Mouse (Mus musculus): ENCODE data around the gene Tcp10a. TPM values are rescaled to one million over a fixed set of nuclear protein-coding genes. Genes with fewer than 3 reads are reported as not detected.
"Not testable (repeated sequence)": the region's sequence is repeated elsewhere in the genome, so short reads cannot be mapped to it uniquely, and the experiment has no call there.

The Tcp10a gene
- polyA plus RNA-seq, 1 experiment from 2014 or later = not detected

DNA sequence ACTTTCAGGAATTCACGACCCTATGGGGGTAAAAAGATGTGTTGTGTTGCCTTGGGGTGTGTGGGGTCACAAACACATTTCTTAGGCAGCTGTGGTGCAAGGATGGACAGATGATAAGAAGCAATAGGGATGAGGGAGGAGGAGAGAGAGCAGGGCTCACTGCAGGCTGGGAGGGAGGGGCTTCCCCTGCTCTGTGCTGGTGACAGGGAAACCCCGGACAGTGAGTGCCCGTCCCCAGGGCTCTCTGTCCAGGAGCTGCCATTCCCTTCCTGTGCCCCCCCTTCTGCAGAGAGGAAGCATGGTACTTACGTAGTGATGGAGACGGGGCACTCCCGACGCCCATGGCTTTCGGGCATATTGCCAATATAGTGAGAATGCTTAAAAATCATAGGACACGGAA is 12.9 kb downstream of the Tcp10a start:
- not testable (repeated sequence) for DNase-seq (ENCODE audit: low spot score); H3K27me3 ChIP-seq (ENCODE audit: insufficient read depth, poor library complexity, severe bottlenecking); H3K36me3 ChIP-seq; H3K9me3 ChIP-seq; H3K27ac ChIP-seq; H3K4me3 ChIP-seq; H3K4me1 ChIP-seq (replicated peaks)
- 80% methylated on average over 9 of the region's 9 CpGs for WGBS

DNA sequence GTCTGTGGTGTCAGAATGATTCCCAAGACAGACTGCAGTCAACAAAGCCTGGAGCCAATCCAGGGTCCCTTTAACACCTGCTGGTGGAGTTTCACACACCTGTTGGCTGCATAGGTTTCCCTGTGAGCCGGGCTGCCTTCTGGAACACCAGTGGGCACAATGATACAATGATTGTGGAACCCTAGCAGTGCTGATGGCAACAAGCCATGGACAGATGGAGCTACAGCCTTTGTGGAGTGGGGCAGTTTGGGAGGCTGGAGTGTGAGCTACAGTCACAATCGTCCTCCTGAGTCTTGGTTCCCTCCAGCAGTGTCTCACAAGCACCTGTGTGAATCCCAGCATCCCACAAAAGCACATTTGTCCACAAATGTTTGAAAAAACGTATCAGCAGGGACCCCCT is 24.3 kb downstream of the Tcp10a start:
- not testable (repeated sequence) for H3K4me1 ChIP-seq (replicated peaks); H3K27ac ChIP-seq; DNase-seq (ENCODE audit: low spot score); H3K9me3 ChIP-seq; H3K4me3 ChIP-seq; H3K27me3 ChIP-seq (ENCODE audit: insufficient read depth, poor library complexity, severe bottlenecking); H3K36me3 ChIP-seq
- WGBS = 76% methylated on average over 2 of the region's 3 CpGs

DNA sequence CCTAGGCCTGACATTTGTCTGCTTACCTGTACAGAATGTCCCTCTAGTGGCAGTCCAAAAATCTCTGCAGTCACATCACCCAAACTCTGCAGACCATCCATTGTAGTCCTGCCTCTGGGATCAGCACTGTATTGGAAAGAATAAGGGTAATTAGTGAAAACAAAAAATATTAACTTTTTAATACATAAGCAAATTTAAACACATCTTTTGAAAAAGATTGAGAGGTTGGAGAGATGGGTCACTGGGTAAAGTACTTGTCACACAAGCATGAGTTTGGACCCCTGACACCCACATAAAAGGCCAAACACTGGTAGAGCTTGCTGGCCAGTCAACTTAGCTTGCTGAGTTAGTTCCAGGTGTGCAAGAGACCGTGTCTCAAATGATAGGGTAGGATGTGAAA is 28.1 kb downstream of the Tcp10a start, which contains the start of gene Ttll2:
TSS of gene Ttll2 (minus strand) at position 101 of the 400 bp plus-strand sequence.
- H3K4me1 ChIP-seq (replicated peaks); H3K27ac ChIP-seq; H3K36me3 ChIP-seq; H3K9me3 ChIP-seq; H3K27me3 ChIP-seq (ENCODE audit: insufficient read depth, poor library complexity, severe bottlenecking); H3K4me3 ChIP-seq; DNase-seq (ENCODE audit: low spot score): not testable (repeated sequence)
- WGBS = 85% methylated on average over 1 of the region's 1 CpGs

DNA sequence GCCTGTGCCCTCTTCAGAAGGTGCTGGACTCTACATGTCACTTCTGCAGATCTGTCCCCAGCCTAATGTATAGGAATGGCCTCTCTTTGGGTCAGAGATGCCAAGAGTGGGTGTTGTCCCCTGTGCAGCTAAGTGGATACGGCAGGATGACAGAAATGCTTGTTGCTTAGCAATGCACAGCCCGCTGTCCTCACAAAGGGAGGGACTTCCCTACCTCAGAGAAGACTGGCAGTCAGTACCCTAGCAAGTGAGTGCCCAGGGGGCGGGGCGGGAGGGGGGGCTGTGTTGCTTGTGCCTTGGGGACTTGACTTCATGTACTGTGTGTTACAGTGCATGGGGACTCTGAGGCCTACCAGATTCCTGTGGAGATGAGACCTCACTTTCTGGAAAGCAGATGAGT is 35.4 kb downstream of the Tcp10a start:
- H3K36me3 ChIP-seq; H3K27ac ChIP-seq; H3K27me3 ChIP-seq (ENCODE audit: insufficient read depth, poor library complexity, severe bottlenecking); H3K4me1 ChIP-seq (replicated peaks); DNase-seq (ENCODE audit: low spot score); H3K9me3 ChIP-seq; H3K4me3 ChIP-seq: not testable (repeated sequence)
- WGBS = 79% methylated on average over 4 of the region's 4 CpGs

DNA sequence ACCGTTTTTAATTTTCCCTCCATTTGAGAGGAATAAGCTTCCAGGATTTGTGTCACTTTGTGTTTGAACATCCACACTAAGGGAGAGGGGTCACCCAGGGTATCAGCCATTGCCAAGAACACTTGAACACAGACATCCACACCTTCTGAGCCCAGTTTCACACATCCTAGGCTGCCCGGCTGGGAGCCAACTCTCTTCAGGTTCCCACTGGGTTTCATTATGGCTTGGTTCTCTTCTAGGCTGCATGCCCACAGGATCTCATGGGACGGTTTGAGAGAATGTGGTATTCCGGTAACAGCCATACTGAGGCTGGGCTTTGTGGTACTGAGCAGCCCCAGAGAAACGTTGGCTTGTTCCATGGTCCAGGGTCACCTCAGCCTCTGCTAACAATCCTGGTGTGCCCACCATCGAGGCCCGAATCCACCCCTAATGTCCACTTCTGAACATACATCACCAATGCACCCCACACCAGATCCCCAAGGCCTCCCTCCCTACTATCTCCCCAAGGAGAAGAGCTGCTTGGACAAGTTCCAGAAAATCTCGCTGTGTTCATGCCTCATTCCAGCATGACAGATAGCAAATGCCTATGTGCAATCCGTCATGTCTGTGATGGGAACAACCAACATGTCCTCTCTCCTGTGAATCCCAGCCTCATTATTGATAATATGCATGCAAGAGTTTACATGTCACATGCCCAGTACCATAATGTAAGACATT is 36.5 kb downstream of the Tcp10a start:
- H3K4me3 ChIP-seq; H3K9me3 ChIP-seq; H3K36me3 ChIP-seq; H3K4me1 ChIP-seq (replicated peaks); H3K27me3 ChIP-seq (ENCODE audit: insufficient read depth, poor library complexity, severe bottlenecking); DNase-seq (ENCODE audit: low spot score); H3K27ac ChIP-seq: not testable (repeated sequence)
- 88% methylated on average over 9 of the region's 9 CpGs for WGBS

DNA sequence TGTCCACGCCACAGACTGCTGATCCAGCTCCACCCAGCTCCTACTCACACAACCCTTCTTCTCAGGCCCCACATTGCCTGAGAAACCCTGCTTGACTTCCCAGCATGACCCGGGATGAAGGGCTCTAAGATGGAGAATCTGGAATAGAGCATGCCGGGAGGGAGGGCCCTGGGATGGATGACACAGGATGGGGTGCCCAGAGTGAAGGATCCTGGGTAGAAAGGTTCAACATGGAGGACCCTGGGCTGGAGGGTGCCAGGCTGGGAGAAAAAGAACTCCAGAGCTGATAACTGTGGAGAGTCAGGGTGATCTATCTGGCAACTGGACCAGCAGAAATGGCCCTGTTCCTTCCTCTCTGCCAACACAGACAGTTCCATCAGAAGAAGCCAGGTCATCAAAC is 41.2 kb downstream of the Tcp10a start:
- WGBS = 78% methylated on average over 1 of the region's 3 CpGs

DNA sequence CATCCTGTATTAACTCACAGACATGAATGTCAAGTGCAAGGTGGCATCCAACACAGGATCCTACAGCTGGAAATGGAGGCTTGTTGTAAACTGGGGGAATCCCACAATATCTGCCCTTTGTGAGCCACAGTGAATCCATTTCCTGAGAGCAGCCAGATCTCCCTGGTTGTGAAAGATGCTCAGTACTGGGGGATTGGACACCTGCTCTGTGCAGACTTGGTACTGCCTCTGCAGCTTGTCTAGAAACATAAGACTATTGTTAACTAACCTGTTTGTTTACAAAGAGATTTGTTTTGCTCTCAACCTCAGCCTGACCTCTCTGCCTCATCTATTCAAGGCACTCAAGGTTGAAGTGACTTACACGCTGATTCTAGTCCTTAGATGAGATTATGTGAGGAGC is 41.8 kb downstream of the Tcp10a start:
- not testable (repeated sequence) for H3K36me3 ChIP-seq; H3K4me3 ChIP-seq; H3K4me1 ChIP-seq (replicated peaks); H3K27me3 ChIP-seq (ENCODE audit: insufficient read depth, poor library complexity, severe bottlenecking); H3K27ac ChIP-seq; DNase-seq (ENCODE audit: low spot score); H3K9me3 ChIP-seq
- 80% methylated on average over 1 of the region's 1 CpGs for WGBS

More for the DNA sequence above, 41.2 kb downstream of the Tcp10a start:
- not testable (repeated sequence) for H3K27me3 ChIP-seq (ENCODE audit: insufficient read depth, poor library complexity, severe bottlenecking); H3K27ac ChIP-seq; H3K36me3 ChIP-seq; DNase-seq (ENCODE audit: low spot score); H3K4me1 ChIP-seq (replicated peaks); H3K4me3 ChIP-seq; H3K9me3 ChIP-seq

DNA sequence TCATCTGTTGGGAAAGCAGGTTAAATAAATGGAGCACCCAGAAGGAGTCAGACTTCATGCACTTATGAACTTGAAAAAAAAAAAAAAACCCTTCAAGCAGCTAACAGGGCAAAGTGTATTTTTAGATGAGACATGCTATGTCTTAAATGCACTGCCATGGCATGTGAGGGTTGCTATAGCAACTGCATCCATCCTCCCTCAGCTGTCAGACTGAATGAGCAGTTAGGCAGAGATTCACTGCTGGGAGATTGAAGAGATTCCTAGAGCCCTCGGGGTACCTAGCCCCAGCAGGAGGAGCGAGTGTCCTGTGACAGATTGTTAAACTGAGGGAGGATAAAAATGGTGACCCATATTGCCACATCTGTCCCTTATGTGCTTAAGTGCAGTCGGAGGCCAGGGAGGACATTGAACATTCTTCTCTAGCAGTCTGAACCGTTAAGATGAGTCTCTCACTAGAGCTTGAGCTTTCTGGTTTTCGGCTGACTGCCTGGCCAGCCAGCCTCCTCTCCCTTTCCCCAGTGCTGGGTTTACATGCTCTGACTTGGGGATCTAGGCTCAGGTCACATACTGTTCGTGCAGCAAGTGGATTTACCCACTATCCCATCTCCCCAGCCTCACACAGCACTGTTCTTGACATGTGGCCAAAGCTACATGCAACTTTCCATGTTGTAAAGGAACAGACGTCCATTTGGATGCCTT is 42.4 kb downstream of the Tcp10a start:
- 51% methylated on average over 5 of the region's 7 CpGs for WGBS
- not testable (repeated sequence) for H3K36me3 ChIP-seq; H3K27ac ChIP-seq; H3K4me3 ChIP-seq; H3K9me3 ChIP-seq; H3K27me3 ChIP-seq (ENCODE audit: insufficient read depth, poor library complexity, severe bottlenecking); H3K4me1 ChIP-seq (replicated peaks); DNase-seq (ENCODE audit: low spot score)

DNA sequence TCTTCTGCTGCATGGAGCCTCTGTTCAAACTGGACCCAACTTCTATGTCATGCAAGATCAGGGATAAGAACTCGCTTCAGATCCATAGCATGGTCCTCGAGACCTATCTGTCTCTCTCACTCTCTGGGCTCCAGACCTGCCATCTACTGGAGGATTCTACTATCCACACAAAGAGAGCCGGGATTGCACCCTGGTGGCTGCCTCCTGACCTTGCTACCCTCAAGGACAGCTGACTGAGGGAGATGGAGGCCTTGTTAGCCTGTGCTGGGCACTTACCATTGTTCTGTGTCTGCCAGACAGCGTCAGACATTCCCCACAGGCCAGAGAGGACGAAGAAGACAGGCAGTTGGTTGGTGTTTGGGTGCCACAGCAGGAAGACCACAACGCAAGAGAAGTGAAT is 45.0 kb downstream of the Tcp10a start:
- H3K4me1 ChIP-seq (replicated peaks); H3K27ac ChIP-seq; H3K9me3 ChIP-seq; H3K4me3 ChIP-seq; DNase-seq (ENCODE audit: low spot score); H3K27me3 ChIP-seq (ENCODE audit: insufficient read depth, poor library complexity, severe bottlenecking); H3K36me3 ChIP-seq: not testable (repeated sequence)
- WGBS = 69% methylated on average over 6 of the region's 6 CpGs

DNA sequence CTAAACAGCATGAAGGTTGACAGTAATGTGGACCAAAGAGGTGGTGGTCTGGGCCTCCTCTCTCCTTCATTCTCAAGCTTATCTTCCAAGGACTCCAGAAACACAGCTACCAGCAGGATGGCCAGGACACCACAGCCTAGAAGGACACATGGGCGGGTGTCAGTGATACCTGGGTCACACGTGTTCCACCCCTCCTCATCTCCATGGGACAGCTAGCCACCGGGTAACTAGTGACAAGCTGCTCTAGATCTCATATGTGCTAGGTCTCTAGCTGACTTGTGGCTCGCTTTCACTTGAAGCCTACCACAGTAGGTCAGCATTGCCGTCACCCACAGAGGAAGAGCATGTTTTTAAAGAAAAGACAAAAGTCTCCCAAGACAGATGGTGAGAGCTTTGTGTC is 47.4 kb downstream of the Tcp10a start, which contains the start of gene Gm49630:
TSS of gene Gm49630 (minus strand) at position 101 of the 400 bp plus-strand sequence.
- not testable (repeated sequence) for H3K4me1 ChIP-seq (replicated peaks); DNase-seq (ENCODE audit: low spot score); H3K4me3 ChIP-seq; H3K27me3 ChIP-seq (ENCODE audit: insufficient read depth, poor library complexity, severe bottlenecking); H3K27ac ChIP-seq; H3K36me3 ChIP-seq; H3K9me3 ChIP-seq
- 76% methylated on average over 3 of the region's 5 CpGs for WGBS

DNA sequence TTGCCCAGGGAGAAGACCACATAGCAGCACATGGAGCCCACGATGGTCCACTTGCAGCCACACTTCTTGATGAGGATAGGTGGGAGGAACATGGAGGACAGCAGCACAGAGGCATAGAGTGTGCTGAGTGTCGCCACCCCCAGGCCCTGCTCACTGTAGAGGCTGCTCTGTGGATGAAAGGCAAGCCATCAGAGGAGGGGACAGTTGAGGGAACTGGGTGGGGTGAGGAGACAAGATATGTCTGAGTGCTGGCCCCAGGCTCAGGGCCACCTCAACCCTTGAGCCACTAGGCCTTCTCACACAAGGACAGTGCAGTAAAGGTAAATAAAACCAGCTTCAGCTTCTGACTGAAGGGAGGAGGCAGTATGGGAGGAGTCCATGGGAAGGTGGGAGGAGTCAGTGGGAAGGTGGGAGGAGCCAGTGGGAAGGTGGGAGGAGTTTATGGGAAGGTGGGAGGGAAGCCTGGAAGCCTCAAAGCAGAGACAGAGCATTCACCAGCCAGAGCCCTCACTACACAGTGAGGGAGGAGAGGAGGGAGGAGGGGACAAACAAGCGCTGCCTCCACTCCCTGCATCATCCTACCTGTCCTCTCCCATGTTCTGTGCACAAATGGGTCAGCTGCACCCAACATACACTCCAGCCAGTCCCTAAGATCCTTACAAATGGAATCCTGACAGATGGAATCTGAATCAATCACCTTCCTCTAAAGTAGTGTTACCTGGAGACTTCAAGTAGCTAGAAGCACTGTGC is 52.7 kb downstream of the Tcp10a start:
- not testable (repeated sequence) for DNase-seq (ENCODE audit: low spot score); H3K27ac ChIP-seq; H3K4me1 ChIP-seq (replicated peaks); H3K36me3 ChIP-seq; H3K9me3 ChIP-seq; H3K4me3 ChIP-seq; H3K27me3 ChIP-seq (ENCODE audit: insufficient read depth, poor library complexity, severe bottlenecking)
- whole genome bisulfite sequencing = 81% methylated on average over 1 of the region's 3 CpGs

DNA sequence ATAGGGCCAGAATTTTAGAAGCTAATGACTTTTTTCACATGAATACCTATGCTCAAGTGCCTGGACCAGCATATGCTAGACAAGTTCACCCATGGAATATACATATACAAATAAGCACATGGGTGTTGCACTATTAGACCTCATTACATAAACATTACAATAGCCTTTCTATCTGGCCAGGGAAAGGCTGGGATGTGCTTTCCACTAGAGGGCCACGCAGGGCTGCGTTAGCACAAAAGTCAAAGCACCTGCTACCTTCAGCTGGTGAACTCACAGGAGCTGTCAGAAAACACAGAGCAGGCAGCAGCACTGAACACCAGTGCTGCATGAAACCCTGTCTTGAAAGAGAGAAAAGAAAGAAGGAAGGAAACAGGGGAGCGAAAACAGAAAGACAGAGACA is 53.5 kb downstream of the Tcp10a start:
- not testable (repeated sequence) for H3K36me3 ChIP-seq; H3K27ac ChIP-seq; H3K27me3 ChIP-seq (ENCODE audit: insufficient read depth, poor library complexity, severe bottlenecking); H3K4me3 ChIP-seq; H3K4me1 ChIP-seq (replicated peaks); H3K9me3 ChIP-seq; DNase-seq (ENCODE audit: low spot score)
- WGBS = 42% methylated on average over 2 of the region's 3 CpGs

DNA sequence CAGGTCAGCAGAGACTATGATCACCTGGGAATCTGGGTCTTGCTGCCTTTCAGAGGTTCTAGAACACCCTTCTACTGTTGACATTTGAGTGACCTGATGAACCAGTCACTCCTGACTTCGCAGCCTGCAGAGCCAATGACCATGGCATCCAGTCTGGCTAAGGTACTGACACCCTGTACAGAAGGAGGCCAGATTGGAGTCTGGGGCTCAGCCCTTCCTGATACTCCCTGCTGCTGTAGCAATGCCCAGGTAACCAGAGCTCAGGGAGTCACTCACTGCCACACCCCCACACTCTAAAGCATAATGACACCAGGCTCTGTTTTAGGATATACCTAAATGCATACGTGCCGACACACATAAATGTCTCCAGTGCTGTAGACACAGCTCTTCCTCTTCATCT is 58.3 kb downstream of the Tcp10a start:
- H3K4me3 ChIP-seq; H3K4me1 ChIP-seq (replicated peaks); H3K27me3 ChIP-seq (ENCODE audit: insufficient read depth, poor library complexity, severe bottlenecking); DNase-seq (ENCODE audit: low spot score); H3K27ac ChIP-seq; H3K9me3 ChIP-seq; H3K36me3 ChIP-seq: not testable (repeated sequence)
- 90% methylated on average over 1 of the region's 3 CpGs for WGBS
